Mouse (Mus musculus): ENCODE results near the gene Eif5b.
"Not testable (repeated sequence)": the region's sequence is repeated elsewhere in the genome, so short reads cannot be mapped to it uniquely, and the experiment has no call there.

Gene Eif5b

GRCm38 (mm10) chr1:38011647-38012046 lies 13.8 kb downstream of the Eif5b start:
- DNase-seq, result no peak

DNA sequence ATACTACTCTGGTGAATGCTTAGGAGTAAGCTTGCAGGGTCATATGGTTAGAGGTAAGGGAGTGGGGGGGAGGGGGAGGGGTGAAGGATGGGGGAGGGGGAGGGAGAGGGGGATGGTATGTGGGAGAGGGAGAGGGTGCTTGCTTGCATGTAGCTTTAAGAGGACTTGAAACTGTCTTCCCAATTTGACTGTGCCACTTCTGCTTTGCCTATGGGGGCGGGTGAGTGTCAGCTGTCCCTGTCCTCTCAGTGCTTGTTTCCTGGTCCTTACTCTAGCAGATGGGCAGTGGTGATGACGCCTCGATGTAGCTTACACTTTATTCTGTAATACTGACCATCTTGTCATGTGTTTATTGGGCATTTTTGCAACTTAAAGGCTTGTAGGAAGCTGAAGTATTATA lies 14.3 kb downstream of the Eif5b start:
- no peak for DNase-seq

DNA sequence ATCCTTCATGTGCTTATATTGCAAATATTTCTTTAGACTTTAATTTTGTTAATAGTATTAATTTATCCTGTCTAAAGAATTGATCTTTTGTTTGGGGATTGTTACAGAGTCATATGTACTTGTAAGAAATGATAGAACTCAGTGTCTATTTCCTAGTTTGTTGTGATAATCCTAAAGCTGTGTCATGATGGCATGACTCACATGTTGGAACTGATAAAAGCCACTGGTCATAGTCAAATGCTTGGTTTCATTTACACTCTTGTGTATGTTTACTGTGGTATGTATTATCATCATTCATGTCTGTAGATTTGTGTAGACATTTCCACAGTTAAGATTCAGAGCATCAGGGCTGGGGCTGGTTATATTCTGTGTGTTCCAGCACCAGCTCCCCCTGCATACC lies 14.7 kb downstream of the Eif5b start:
- no peak for DNase-seq

DNA sequence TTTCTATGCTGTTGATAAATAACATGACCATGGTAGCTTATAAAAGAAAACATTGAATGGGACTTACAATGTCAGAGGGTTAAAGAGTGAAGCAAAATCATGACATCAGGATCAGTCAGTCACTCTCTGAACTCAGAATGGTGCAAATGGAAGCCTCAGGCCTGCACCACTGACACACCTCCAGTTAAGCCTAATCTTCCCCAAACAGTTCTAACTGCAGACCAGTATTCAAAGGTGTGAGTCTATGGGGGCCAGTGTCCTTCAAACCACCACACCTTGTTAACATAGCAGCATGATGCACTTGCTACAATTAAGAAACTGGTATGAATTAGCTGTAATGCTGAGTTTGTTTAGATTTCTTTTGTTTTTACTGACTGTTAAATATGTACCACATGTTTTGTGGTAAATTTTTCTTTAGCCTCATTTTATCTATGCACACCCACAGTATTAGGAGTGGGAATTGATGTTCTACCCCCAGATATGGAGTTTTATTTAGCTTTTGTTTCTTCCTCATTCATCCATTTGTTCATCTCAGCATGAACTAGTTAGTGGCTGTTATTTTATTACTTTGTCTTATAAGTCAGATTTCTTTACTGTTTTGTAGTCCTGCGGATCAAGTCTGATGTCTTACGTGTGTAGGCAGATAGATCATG lies 16.9 kb downstream of the Eif5b start:
- DNase-seq, result no peak

DNA sequence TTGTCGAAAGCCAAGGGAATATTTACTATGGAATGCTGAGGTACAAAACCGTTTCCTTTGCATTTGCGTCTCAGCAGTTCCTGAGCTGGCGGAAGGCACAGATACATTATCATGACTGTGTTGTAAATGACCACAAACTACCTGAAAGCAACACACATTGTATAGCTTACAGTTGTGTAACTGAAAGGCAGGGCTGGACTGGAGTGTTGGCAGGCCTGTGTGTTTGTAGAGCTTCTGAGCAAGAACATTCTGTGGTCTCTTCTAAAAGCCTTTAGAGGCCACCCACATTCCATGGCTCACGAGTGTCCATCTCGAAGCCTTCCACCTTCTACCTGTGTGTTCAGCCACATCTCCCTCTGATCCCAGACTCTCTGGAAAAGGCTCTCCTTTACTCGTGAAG lies 29.5 kb downstream of the Eif5b start:
- DNase-seq, result no peak

GRCm38 (mm10) chr1:38031391-38031790 lies 33.6 kb downstream of the Eif5b start:
- DNase-seq, result no peak

DNA sequence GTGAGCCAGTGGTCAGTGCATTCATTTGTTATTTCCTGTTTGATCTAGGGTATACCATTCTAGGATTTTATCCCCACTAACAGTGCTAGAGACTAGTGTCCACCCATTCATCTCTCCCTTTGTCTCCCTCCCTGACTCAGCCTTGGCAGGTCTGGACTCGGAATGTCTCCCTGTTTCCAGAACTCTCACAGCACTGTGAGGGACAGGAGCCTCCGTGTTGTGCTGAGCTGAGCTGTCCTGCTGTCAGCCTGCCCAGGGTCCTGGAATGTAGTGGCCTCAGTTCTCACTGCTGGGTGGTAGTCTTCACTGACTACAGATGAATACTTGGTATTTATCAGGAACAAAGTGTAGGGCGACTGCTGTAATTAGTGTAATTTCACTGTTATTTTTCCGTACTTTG lies 37.7 kb downstream of the Eif5b start:
- DNase-seq, result no peak

GRCm38 (mm10) chr1:38037375-38037774 lies 39.6 kb downstream of the Eif5b start:
- no peak for DNase-seq

GRCm38 (mm10) chr1:38038898-38039297 lies 41.1 kb downstream of the Eif5b start:
- no peak for DNase-seq

DNA sequence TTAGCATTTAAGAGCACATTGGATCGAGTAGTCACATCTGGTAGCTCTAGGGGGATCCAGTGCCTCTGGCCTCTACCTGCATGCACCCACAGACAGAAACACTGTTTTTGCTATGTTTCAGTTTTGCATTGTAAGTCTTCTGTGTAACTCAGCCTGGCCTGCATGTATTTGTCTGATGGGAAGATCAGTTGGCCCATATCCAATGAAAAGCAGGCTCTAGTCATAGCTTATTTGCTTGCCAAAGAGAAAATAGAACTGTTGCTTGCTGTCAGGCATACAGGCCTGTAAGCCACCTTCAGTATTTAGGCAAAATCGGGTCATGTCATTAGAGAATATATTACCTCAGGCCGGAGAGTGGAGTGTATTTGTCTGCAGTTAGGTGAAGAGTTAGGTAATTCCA lies 50.3 kb downstream of the Eif5b start:
- DNase-seq, result no peak

DNA sequence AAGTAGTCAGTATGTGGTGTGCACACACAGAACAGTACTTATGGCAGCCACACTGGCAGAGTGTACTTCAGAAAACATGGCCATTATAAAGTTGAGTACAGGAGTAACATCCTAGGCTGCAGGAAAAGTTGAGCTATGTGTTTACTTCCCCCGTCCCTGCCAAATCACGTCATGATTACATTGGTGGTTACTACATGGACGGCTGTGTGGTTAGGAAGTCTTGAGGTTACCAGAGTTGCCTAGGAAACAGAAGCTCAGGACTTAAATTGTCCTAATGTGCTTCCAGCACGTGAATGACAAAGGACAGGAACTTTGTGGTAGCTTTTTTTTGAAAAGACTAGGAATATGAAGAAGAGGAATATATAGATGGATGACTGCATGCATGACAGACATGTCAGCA lies 51.8 kb downstream of the Eif5b start:
- DNase-seq, result no peak

GRCm38 (mm10) chr1:38055176-38055575 lies 57.4 kb downstream of the Eif5b start:
- no peak for DNase-seq

- no peak for DNase-seq
Measured at GRCm38 (mm10) chr1:38058417-38058816, 60.6 kb downstream of the Eif5b start.

- DNase-seq, result not testable (repeated sequence)
Measured at GRCm38 (mm10) chr1:38062156-38062555, 64.3 kb downstream of the Eif5b start.

- no peak for DNase-seq
Measured at GRCm38 (mm10) chr1:38067276-38067675, 69.5 kb downstream of the Eif5b start.

DNA sequence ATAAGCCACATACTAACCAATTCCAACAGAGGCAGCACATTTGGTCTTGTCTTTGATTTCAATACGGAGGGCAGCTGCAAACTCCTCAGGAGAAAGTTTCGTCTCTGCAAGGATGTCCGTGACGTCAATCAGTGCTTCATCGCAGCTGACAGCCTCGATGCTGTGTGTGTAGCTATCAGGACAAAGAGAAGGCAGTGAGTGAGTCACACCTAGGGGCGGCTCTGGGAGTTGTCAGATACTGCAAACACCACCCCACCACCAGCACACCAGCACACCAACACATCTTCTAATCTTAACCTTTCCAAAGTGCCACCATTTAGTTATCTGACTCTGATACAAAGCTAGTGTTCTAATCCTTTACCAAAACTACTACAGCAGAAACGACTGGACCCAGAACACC lies 73.5 kb downstream of the Eif5b start:
- no peak for DNase-seq

- DNase-seq, result no peak
Measured at GRCm38 (mm10) chr1:38081316-38081715, 83.5 kb downstream of the Eif5b start.

- DNase-seq, result no peak
Measured at GRCm38 (mm10) chr1:38103214-38103613, 105.4 kb downstream of the Eif5b start.

- DNase-seq, result no peak
Measured at GRCm38 (mm10) chr1:38103813-38104212, 106.0 kb downstream of the Eif5b start.

Measured in thymus, postnatal 25 days (tissue).